Mouse (Mus musculus): ENCODE results near the gene Arhgap28. TPM values are rescaled to one million over a fixed set of nuclear protein-coding genes. Genes with fewer than 3 reads are reported as not detected.

Gene Arhgap28
- polyA plus RNA-seq, 1 experiment from 2014 or later: 5.0 TPM

DNA sequence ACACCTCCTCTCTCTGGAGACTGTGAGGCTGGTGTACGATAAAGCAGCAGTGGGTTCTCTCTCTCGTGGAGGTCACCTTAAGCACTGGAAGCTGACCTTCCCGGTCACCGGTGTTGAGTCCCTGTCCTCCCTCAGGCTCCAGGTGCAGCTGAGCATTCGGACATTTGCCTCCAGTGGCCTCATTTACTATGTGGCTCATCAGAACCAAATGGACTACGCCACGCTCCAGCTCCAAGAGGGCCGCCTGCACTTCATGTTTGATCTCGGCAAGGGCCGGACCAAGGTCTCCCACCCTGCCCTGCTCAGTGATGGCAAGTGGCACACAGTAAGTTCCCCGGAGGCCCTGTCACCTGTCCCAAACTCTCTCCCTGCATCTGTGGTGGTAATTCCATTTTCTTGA is 188.2 kb downstream of the Arhgap28 start:
- WGBS: 95% methylated on average over 11 of the region's 11 CpGs
- Histone ChIP-seq H3K4me2 (ENCODE audit: low read length) (no peak overlapping the region), H3K27me3 (ENCODE audit: control insufficient read depth, insufficient read depth, low read depth, low read length) (no peaks in the 10 kb centered on the region), H3K36me3 (ENCODE audit: control insufficient read depth, insufficient read depth, low read length) (no peaks in the 10 kb centered on the region; the same call in none of the 2 replicates), H3K4me3 (ENCODE audit: low read depth, low read length) (no peak overlapping the region), H3K9ac (ENCODE audit: low read depth, low read length) (no peak overlapping the region), H3K9me3 (replicated peaks; ENCODE audit: control insufficient read depth, low read length, poor library complexity, severe bottlenecking) (no peaks in the 10 kb centered on the region), H3K4me1 (ENCODE audit: control insufficient read depth, insufficient read depth, low read length) (no peaks in the 10 kb centered on the region), H3K27ac (ENCODE audit: low read length) (no peak overlapping the region)
- no peak for ATAC-seq

GRCm38 (mm10) chr17:67813666-67814065 is 190.3 kb downstream of the Arhgap28 start:
- H3K36me3 ChIP-seq (ENCODE audit: control insufficient read depth, insufficient read depth, low read length): peaks cover 8% of the 10 kb centered on the region
- 95% methylated on average over 6 of the region's 6 CpGs for WGBS
- H3K4me1 ChIP-seq (ENCODE audit: control insufficient read depth, insufficient read depth, low read length): no peaks in the 10 kb centered on the region
- no peak overlapping the region for H3K27ac ChIP-seq (ENCODE audit: low read length)
- no peak for ATAC-seq
- no peaks in the 10 kb centered on the region for H3K9me3 ChIP-seq (replicated peaks; ENCODE audit: control insufficient read depth, low read length, poor library complexity, severe bottlenecking)
- no peak overlapping the region for H3K9ac ChIP-seq (ENCODE audit: low read depth, low read length)
- H3K4me2 ChIP-seq (ENCODE audit: low read length): no peak overlapping the region
- H3K4me3 ChIP-seq (ENCODE audit: low read depth, low read length): no peak overlapping the region
- no peaks in the 10 kb centered on the region for H3K27me3 ChIP-seq (ENCODE audit: control insufficient read depth, insufficient read depth, low read depth, low read length)

- 91% methylated on average over 16 of the region's 16 CpGs for WGBS
- no peaks in the 10 kb centered on the region for H3K9me3 ChIP-seq (replicated peaks; ENCODE audit: control insufficient read depth, low read length, poor library complexity, severe bottlenecking)
- peaks cover 12% of the 10 kb centered on the region for H3K36me3 ChIP-seq (ENCODE audit: control insufficient read depth, insufficient read depth, low read length)
- no peak overlapping the region for H3K9ac ChIP-seq (ENCODE audit: low read depth, low read length)
- H3K4me2 ChIP-seq (ENCODE audit: low read length): no peak overlapping the region
- no peaks in the 10 kb centered on the region for H3K4me1 ChIP-seq (ENCODE audit: control insufficient read depth, insufficient read depth, low read length)
- H3K4me3 ChIP-seq (ENCODE audit: low read depth, low read length): no peak overlapping the region
- no peak for ATAC-seq
- no peak overlapping the region for H3K27ac ChIP-seq (ENCODE audit: low read length)
- no peaks in the 10 kb centered on the region for H3K27me3 ChIP-seq (ENCODE audit: control insufficient read depth, insufficient read depth, low read depth, low read length)
Observed at GRCm38 (mm10) chr17:67809171-67809570, 194.7 kb downstream of the Arhgap28 start.
